Mouse (Mus musculus) CH12.LX (cell line): Measurements from ENCODE around the gene Paqr6. TPM values are rescaled to one million over a fixed set of nuclear protein-coding genes. Genes with fewer than 3 reads are reported as not detected.

ENCODE experiments used
- DNase-seq: peaks from one replicate; pipeline ENCODE4 v3.0.0-alpha.2; 2013; ENCODE audit errors: extremely low read depth
- H3K27ac ChIP-seq: 2 replicates; pipeline ENCODE4 v1.5.1; 2012; ENCODE audit warnings: low read depth, mild to moderate bottlenecking, control low read depth, moderate library complexity; ENCODE audit not compliant: insufficient read depth
- H3K27me3 ChIP-seq: replicated peaks from 2 replicates; pipeline ENCODE3; 2012; ENCODE audit warnings: inconsistent platforms
- H3K36me3 ChIP-seq, 2 experiments: replicated peaks in 1 of 2; 2 replicates each; pipeline versions ENCODE3 to v1.6.1; 2012; ENCODE audit warnings: inconsistent platforms in 1 of 2, low read length in 1 of 2, mild to moderate bottlenecking in 1 of 2, mixed read lengths in 1 of 2, moderate library complexity in 1 of 2; ENCODE audit not compliant: control insufficient read depth in 1 of 2, insufficient read depth in 1 of 2
- H3K4me1 ChIP-seq, 2 experiments: 2 replicates each; pipeline ENCODE4 v1.6.1; 2012; ENCODE audit warnings: inconsistent platforms in 1 of 2, moderate library complexity in 1 of 2; ENCODE audit not compliant: insufficient read depth in 2 of 2, control insufficient read depth in 1 of 2
- H3K4me2 ChIP-seq: 2 replicates; pipeline ENCODE4 v1.6.1; 2012; ENCODE audit warnings: low read depth, mild to moderate bottlenecking, control low read depth; ENCODE audit not compliant: poor library complexity, insufficient read depth, severe bottlenecking
- H3K4me3 ChIP-seq, 3 experiments: fragments of 150-350 bp in 1 of 3; sonication (generic) in 1 of 3; replicated peaks in 1 of 3; 2 replicates each; pipeline versions ENCODE3 to v1.5.1; 2011 to 2012; ENCODE audit warnings: low read depth in 2 of 3, low read length in 2 of 3, mild to moderate bottlenecking in 2 of 3, moderate library complexity in 2 of 3, control low read depth in 1 of 3, improper control_type of control experiment in 1 of 3, inconsistent platforms in 1 of 3, mixed read lengths in 1 of 3; ENCODE audit not compliant: poor library complexity in 1 of 3
- H3K79me2 ChIP-seq: replicated peaks from 2 replicates; pipeline ENCODE4 v1.6.1; 2012; ENCODE audit warnings: mild to moderate bottlenecking, moderate library complexity; ENCODE audit not compliant: control insufficient read depth, poor library complexity, insufficient read depth, severe bottlenecking; ENCODE audit errors: extremely low read depth
- H3K9ac ChIP-seq: 2 replicates; pipeline ENCODE4 v1.6.1; 2012; ENCODE audit warnings: low read depth, mild to moderate bottlenecking, control low read depth, moderate library complexity; ENCODE audit not compliant: insufficient read depth
- H3K9me3 ChIP-seq: replicated peaks from 2 replicates; pipeline ENCODE3; 2012; ENCODE audit warnings: low read length, inconsistent platforms, mixed read lengths
- BHLHE40 ChIP-seq: IDR thresholded peaks from 2 replicates; pipeline ENCODE4 v1.6.1; 2011; ENCODE audit warnings: mild to moderate bottlenecking, low read depth, low read length, improper control_type of control experiment
- CHD2 ChIP-seq: IDR thresholded peaks from 2 replicates; pipeline ENCODE4 v1.6.1; 2011; ENCODE audit warnings: low read length, improper control_type of control experiment
- CTCF ChIP-seq, 2 experiments: IDR thresholded peaks in 1 of 2; conservative IDR thresholded peaks in 1 of 2; 2 replicates each; pipeline ENCODE4 v1.5.1; 2011 to 2012; ENCODE audit warnings: low read depth in 2 of 2, low read length in 2 of 2, improper control_type of control experiment in 1 of 2, inconsistent platforms in 1 of 2, mild to moderate bottlenecking in 1 of 2, moderate library complexity in 1 of 2
- ELF1 ChIP-seq: IDR thresholded peaks from 2 replicates; pipeline ENCODE4 v1.6.1; 2014; ENCODE audit warnings: low read depth, mild to moderate bottlenecking, inconsistent platforms, low read length, improper control_type of control experiment
- ETS1 ChIP-seq: conservative IDR thresholded peaks from 2 replicates; pipeline ENCODE4 v1.6.1; 2012; ENCODE audit warnings: low read depth, mild to moderate bottlenecking, inconsistent platforms, low read length, improper control_type of control experiment, moderate library complexity
- HCFC1 ChIP-seq: IDR thresholded peaks from 2 replicates; pipeline ENCODE4 v1.6.1; 2012; ENCODE audit warnings: low read depth, mild to moderate bottlenecking, inconsistent platforms, low read length, improper control_type of control experiment
- IRF4 ChIP-seq: IDR thresholded peaks from 2 replicates; pipeline ENCODE4 v1.6.1; 2014; ENCODE audit warnings: low read depth, mild to moderate bottlenecking, inconsistent platforms, low read length, improper control_type of control experiment
- KAT2A ChIP-seq: IDR thresholded peaks from 2 replicates; pipeline ENCODE4 v1.6.1; 2012; ENCODE audit warnings: low read length, improper control_type of control experiment, inconsistent platforms; ENCODE audit not compliant: insufficient replicate concordance
- MAFK ChIP-seq: IDR thresholded peaks from 2 replicates; pipeline ENCODE4 v1.6.1; 2011; ENCODE audit warnings: low read length, improper control_type of control experiment; ENCODE audit not compliant: insufficient replicate concordance
- MAZ ChIP-seq: IDR thresholded peaks from 2 replicates; pipeline ENCODE4 v1.6.1; 2012; ENCODE audit warnings: low read depth, mild to moderate bottlenecking, inconsistent platforms, low read length, improper control_type of control experiment, moderate library complexity
- MXI1 ChIP-seq: IDR thresholded peaks from 2 replicates; pipeline ENCODE4 v1.6.1; 2011; ENCODE audit warnings: mild to moderate bottlenecking, low read depth, low read length, improper control_type of control experiment
- NELFE ChIP-seq: IDR thresholded peaks from 2 replicates; pipeline ENCODE4 v1.6.1; 2011; ENCODE audit warnings: low read depth, low read length, improper control_type of control experiment
- NRF1 ChIP-seq: IDR thresholded peaks from 2 replicates; pipeline ENCODE4 v1.6.1; 2014; ENCODE audit warnings: low read depth, mild to moderate bottlenecking, inconsistent platforms, low read length, improper control_type of control experiment, moderate library complexity
- PAX5 ChIP-seq: IDR thresholded peaks from 2 replicates; pipeline ENCODE4 v1.6.1; 2012; ENCODE audit warnings: low read length, inconsistent platforms, mixed read lengths
- POLR2A ChIP-seq: IDR thresholded peaks from 2 replicates; pipeline ENCODE4 v1.6.1; 2011; ENCODE audit warnings: low read depth, mild to moderate bottlenecking, improper control_type of control experiment, low read length
- POLR2AphosphoS2 ChIP-seq: IDR thresholded peaks from 2 replicates; pipeline ENCODE4 v1.6.1; 2011; ENCODE audit warnings: low read depth, low read length, improper control_type of control experiment
- RCOR1 ChIP-seq: conservative IDR thresholded peaks from 2 replicates; pipeline ENCODE4 v1.6.1; 2012; ENCODE audit warnings: low read depth, mild to moderate bottlenecking, inconsistent platforms, low read length, improper control_type of control experiment
- TBP ChIP-seq: conservative IDR thresholded peaks from 2 replicates; pipeline ENCODE4 v1.6.1; 2011; ENCODE audit warnings: low read depth, low read length, improper control_type of control experiment
- TCF12 ChIP-seq: IDR thresholded peaks from 2 replicates; pipeline ENCODE4 v1.6.1; 2014; ENCODE audit warnings: low read depth, mild to moderate bottlenecking, inconsistent platforms, low read length, improper control_type of control experiment
- USF1 ChIP-seq: IDR thresholded peaks from 2 replicates; pipeline ENCODE4 v1.6.1; 2014; ENCODE audit warnings: low read depth, mild to moderate bottlenecking, inconsistent platforms, low read length, improper control_type of control experiment
- ZMIZ1 ChIP-seq: IDR thresholded peaks from 2 replicates; pipeline ENCODE4 v1.6.1; 2012; ENCODE audit warnings: low read depth, mild to moderate bottlenecking, inconsistent platforms, low read length, improper control_type of control experiment
- dilution Hi-C: fragments of 300-500 bp; cut with MboI; formaldehyde crosslinking; loops from 2 replicates; pipeline ENCODE4 v1.14.3; 2020; ENCODE audit warnings: low sequenced_read_pairs; ENCODE audit not compliant: extremely low pct_unique_long_range_greater_than_20kb, extremely low pct_ligation_motif_present
- in situ Hi-C: fragments of 300-500 bp; cut with MboI; formaldehyde crosslinking; loops from 3 replicates; pipeline ENCODE4 v1.14.3; 2019; ENCODE audit warnings: low sequenced_read_pairs, low pct_ligation_motif_present, low pct_unique_long_range_greater_than_20kb, mixed read lengths
- polyA plus RNA-seq: library from polyadenylated mRNA; unstranded; fragments of >175 nt; gene quantifications from 2 replicates; pipeline ENCODE4 v1.2.1, GENCODE M21; 2012; ENCODE audit warnings: low read depth; ENCODE audit not compliant: insufficient read length
- total RNA-seq, 2 experiments: library from RNA; depleted of rRNA; stranded (reverse); fragments of 300-350 nt in 1 of 2; fragments of >200 nt in 1 of 2; gene quantifications; 2 replicates each; pipeline ENCODE4 v1.2.3; 2012 to 2014

Gene Paqr6
- total and polyA plus RNA-seq, 3 experiments: 0.13 to 0.21 TPM; not detected in 1

GRCm38 (mm10) chr3:88361096-88361495 lies 3.3 kb upstream of the Paqr6 start:
- no peak for DNase-seq
- Histone ChIP-seq H3K4me2 (no peak overlapping the region), H3K27ac (no peak overlapping the region), H3K4me1 (no peaks in the 10 kb centered on the region), H3K4me3 (no peak overlapping the region), H3K9me3 (no peaks in the 10 kb centered on the region), H3K36me3 (peaks cover 63 to 94% of the 10 kb centered on the region in 2 experiments), H3K9ac (no peak overlapping the region), H3K79me2 (no peaks in the 10 kb centered on the region), H3K27me3 (no peaks in the 10 kb centered on the region)
- dilution Hi-C loops (no loop called here), in situ Hi-C loops (no loop called here)
- no peak for TF ChIP-seq ELF1
- no peak for TF ChIP-seq HCFC1
- TF ChIP-seq PAX5: no peak
- no peak for TF ChIP-seq KAT2A
- TF ChIP-seq NRF1: no peak
- no peak for TF ChIP-seq CHD2
- TF ChIP-seq ZMIZ1: no peak
- TF ChIP-seq TBP: no peak
- TF ChIP-seq MAZ: no peak
- no peak for TF ChIP-seq MXI1
- no peak for TF ChIP-seq CTCF (conservative IDR thresholded peaks at IDR 0.05 in 1 of 2, IDR thresholded peaks at IDR 0.05 in 1 of 2; ENCODE audit: low read depth in 2 of 2, low read length in 2 of 2)

- Histone ChIP-seq H3K9me3 (no peaks in the 10 kb centered on the region), H3K27ac (no peak overlapping the region), H3K4me1 (no peaks in the 10 kb centered on the region), H3K36me3 (peaks cover 57 to 89% of the 10 kb centered on the region in 2 experiments), H3K27me3 (no peaks in the 10 kb centered on the region), H3K4me3 (no peak overlapping the region), H3K79me2 (no peaks in the 10 kb centered on the region)
- dilution Hi-C loops: no loop called here
- TF ChIP-seq MAFK (no peak), IRF4 (no peak), POLR2AphosphoS2 (no peak), CHD2 (no peak), ETS1 (no peak), USF1 (no peak), ZMIZ1 (no peak), TCF12 (no peak), KAT2A (no peak), NELFE (no peak), POLR2A (no peak), RCOR1 (no peak), BHLHE40 (no peak)
- TF ChIP-seq, all 38 proteins: peak for 0
- no peak overlapping the region for H3K9ac ChIP-seq
- no peak for DNase-seq
- H3K4me2 ChIP-seq: no peak overlapping the region
- in situ Hi-C loops: no loop called here
Measured at GRCm38 (mm10) chr3:88361612-88362313, 2.6 kb upstream of the Paqr6 start.
